18 mouse cellular contexts compared by ENCODE assay signal in the genomic region with DNA sequence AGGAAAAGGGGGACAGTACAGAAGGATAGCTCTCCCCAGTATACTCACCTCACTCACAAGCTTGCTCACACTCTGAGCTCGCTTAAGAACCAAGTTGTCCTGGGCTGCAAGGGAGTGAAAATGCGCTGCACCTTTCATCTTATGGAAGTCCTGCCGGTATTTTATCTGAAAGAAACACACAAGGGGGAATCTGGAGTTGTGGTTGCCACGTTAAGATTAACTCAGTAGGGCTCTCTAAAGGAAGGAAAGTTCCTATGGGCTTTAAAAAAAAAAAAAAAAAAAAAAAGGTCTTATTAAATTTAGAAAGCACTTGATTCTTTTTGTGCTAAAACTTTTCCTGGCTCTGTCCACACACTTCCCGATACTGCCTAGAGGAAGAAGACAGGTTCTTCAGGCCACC. TPM values are rescaled to one million over a fixed set of nuclear protein-coding genes. Genes with fewer than 3 reads are reported as not detected.
DNase-seq lines count a peak whose midpoint lies in the region; ATAC-seq and TF ChIP-seq lines count a peak whose summit lies in the region.
"Had no signal": no experiment of that assay in that cellular context is flagged by ENCODE, and none has a peak within 500 bp of the region (broad histone marks: within the 10 kb centered on the region; RNA-seq: fewer than 3 reads in every experiment).

No protein-coding gene starts in this region.

- DNase-seq in heart, adult 11 months = peak; percentile 8
- no peak for DNase-seq in heart, postnatal 14 days
- DNase-seq in heart, adult 9 months (ENCODE audit: low spot score in 2 of 2) = no peak
- peak; percentile 54 for DNase-seq in MEL (ENCODE audit: low read depth, low spot score)
- no peak for DNase-seq in heart, postnatal 0 days (ENCODE audit: low spot score)
- DNase-seq in MN1 (ENCODE audit: low spot score) = no peak
- DNase-seq: adrenal gland, adult 8-10 months; adrenal gland, postnatal 36 days; cerebellum, adult 2 months; forebrain, postnatal 0 days; gastrocnemius, postnatal 36 days; kidney, adult 11 months; kidney, adult 9 months had no signal

- peak; percentile 57 to 61; a peak in 3 of 4 replicates for TF ChIP-seq EP300 in MEL (IDR thresholded peaks at IDR 0.05; ENCODE audit: low read depth in 1 of 2, low read length in 2 of 2)
- no peak for TF ChIP-seq EP300 in heart, postnatal 0 days (IDR thresholded peaks at IDR 0.05; ENCODE audit: low read depth)

- no peak for TF ChIP-seq RAD21 in MEL (IDR thresholded peaks at IDR 0.05; ENCODE audit: low read depth, low read length)

- no peaks in the 10 kb centered on the region for H3K79me2 ChIP-seq in MEL (ENCODE audit: control insufficient read depth, insufficient read depth, low read length, poor library complexity)

- intact Hi-C loops in heart, postnatal 14 days (cut with DNase I) = no loop called here

- WGBS in heart, embryonic 12.5 days = 57% methylated on average over 5 of the region's 5 CpGs
- 41% methylated on average over 5 of the region's 5 CpGs for WGBS in heart, postnatal 0 days

- no peak for TF ChIP-seq POLR2A in MEL (IDR thresholded peaks at IDR 0.05; ENCODE audit: control insufficient read depth in 1 of 2, insufficient read depth in 1 of 2, low read depth in 1 of 2, low read length in 2 of 2, poor library complexity in 1 of 2)

- no peak overlapping the region for H3K9ac ChIP-seq in heart, embryonic 12.5 days
- H3K9ac ChIP-seq in MEL (ENCODE audit: control insufficient read depth, low read depth, low read length, poor library complexity, severe bottlenecking) = no peak overlapping the region
- H3K9ac ChIP-seq in heart, postnatal 0 days (replicated peaks; ENCODE audit: low read depth, low read length) = no peak overlapping the region
- H3K9ac ChIP-seq: forebrain, embryonic 13.5 days; forebrain, postnatal 0 days; hindbrain, embryonic 13.5 days had no signal

- no peak for ATAC-seq in heart, embryonic 12.5 days (ENCODE audit: insufficient number of reproducible peaks, low FRiP score)
- no peak for ATAC-seq in heart, postnatal 0 days (ENCODE audit: insufficient read depth, low read depth)
- ATAC-seq: forebrain, embryonic 13.5 days; forebrain, postnatal 0 days; hindbrain, postnatal 0 days had no signal

- no peaks in the 10 kb centered on the region for H3K27me3 ChIP-seq in heart, embryonic 12.5 days (replicated peaks)
- H3K27me3 ChIP-seq in MEL (ENCODE audit: control insufficient read depth in 1 of 2, insufficient read depth in 2 of 2, low read length in 2 of 2) = no peaks in the 10 kb centered on the region; a peak in 1 of 4 replicates
- H3K27me3 ChIP-seq in heart, postnatal 0 days (ENCODE audit: control insufficient read depth, insufficient read depth, low read length) = no peaks in the 10 kb centered on the region
- H3K27me3 ChIP-seq: forebrain, embryonic 13.5 days; hindbrain, embryonic 13.5 days had no signal

- H3K4me2 ChIP-seq in heart, embryonic 12.5 days = peak overlapping the region; percentile 8; the same call in 1 of the 2 replicates
- no peak overlapping the region for H3K4me2 ChIP-seq in heart, postnatal 0 days (ENCODE audit: low read depth, low read length)
- H3K4me2 ChIP-seq: forebrain, embryonic 13.5 days; hindbrain, embryonic 13.5 days had no signal

- peaks cover 25% of the 10 kb centered on the region for H3K36me3 ChIP-seq in heart, embryonic 12.5 days
- peaks cover 0 to 21% of the 10 kb centered on the region in 2 experiments; a peak in 2 of 4 replicates for H3K36me3 ChIP-seq in MEL (ENCODE audit: control insufficient read depth in 1 of 2, insufficient read depth in 2 of 2, low read length in 2 of 2)
- peaks cover 58% of the 10 kb centered on the region for H3K36me3 ChIP-seq in heart, postnatal 0 days (replicated peaks; ENCODE audit: control insufficient read depth, insufficient read depth, low read length)
- H3K36me3 ChIP-seq: embryonic facial prominence, embryonic 10.5 days; hindbrain, embryonic 13.5 days had no signal

- H3K9me3 ChIP-seq in heart, embryonic 12.5 days (replicated peaks) = 0 out of 2 replicates have a peak, but pooled peaks cover 5% of the 10 kb centered on the region
- H3K9me3 ChIP-seq in MEL (replicated peaks; ENCODE audit: insufficient read depth, low read length) = no peaks in the 10 kb centered on the region
- H3K9me3 ChIP-seq in heart, postnatal 0 days (replicated peaks; ENCODE audit: control insufficient read depth, low read length) = no peaks in the 10 kb centered on the region
- H3K9me3 ChIP-seq: embryonic facial prominence, embryonic 10.5 days; hindbrain, embryonic 13.5 days had no signal

- peak overlapping the region; percentile 84 for H3K27ac ChIP-seq in heart, embryonic 12.5 days (ENCODE audit: poor library complexity, severe bottlenecking)
- H3K27ac ChIP-seq in MEL (ENCODE audit: control insufficient read depth, low read depth, low read length) = no peak overlapping the region
- peak overlapping the region; percentile 81 for H3K27ac ChIP-seq in heart, postnatal 0 days (ENCODE audit: low read depth)
- H3K27ac ChIP-seq: embryonic facial prominence, embryonic 10.5 days; forebrain, embryonic 13.5 days; hindbrain, embryonic 13.5 days; hindbrain, postnatal 0 days had no signal

- no peak for TF ChIP-seq CTCF in MEL (IDR thresholded peaks at IDR 0.05 in 2 of 3, conservative IDR thresholded peaks at IDR 0.05 in 1 of 3; ENCODE audit: control insufficient read depth in 1 of 3, insufficient read depth in 1 of 3, low read depth in 2 of 3, low read length in 3 of 3, poor library complexity in 1 of 3, severe bottlenecking in 1 of 3)
- TF ChIP-seq CTCF in heart, postnatal 0 days (IDR thresholded peaks at IDR 0.05; ENCODE audit: low read depth) = no peak

- H3K4me1 ChIP-seq in heart, embryonic 12.5 days (replicated peaks) = peaks cover 22% of the 10 kb centered on the region
- H3K4me1 ChIP-seq in MEL (ENCODE audit: control insufficient read depth in 1 of 2, insufficient read depth in 2 of 2, low read length in 2 of 2) = peaks cover 7 to 29% of the 10 kb centered on the region in 2 experiments
- H3K4me1 ChIP-seq in heart, postnatal 0 days (ENCODE audit: control insufficient read depth, insufficient read depth) = peaks cover 4% of the 10 kb centered on the region; the same call in 1 of the 2 replicates
- H3K4me1 ChIP-seq: forebrain, embryonic 13.5 days; hindbrain, embryonic 13.5 days had no signal

- H3K4me3 ChIP-seq in heart, embryonic 12.5 days = no peak overlapping the region
- no peak overlapping the region for H3K4me3 ChIP-seq in MEL (ENCODE audit: control insufficient read depth in 1 of 2, insufficient read depth in 1 of 2, low read depth in 2 of 2, low read length in 2 of 2)
- H3K4me3 ChIP-seq in heart, postnatal 0 days (ENCODE audit: low read depth, low read length) = no peak overlapping the region
- H3K4me3 ChIP-seq: embryonic facial prominence, embryonic 10.5 days; forebrain, embryonic 13.5 days; hindbrain, embryonic 13.5 days had no signal

TF ChIP-seq in MEL, 35 proteins besides CTCF, POLR2A, EP300 and RAD21 (continues in another document):
- TF ChIP-seq TBP (IDR thresholded peaks at IDR 0.05; ENCODE audit: low read depth, low read length) (no peak), MAFK (IDR thresholded peaks at IDR 0.05; ENCODE audit: borderline replicate concordance, low read depth, low read length) (no peak), USF1 (IDR thresholded peaks at IDR 0.05; ENCODE audit: low read depth, low read length) (no peak), SIN3A (IDR thresholded peaks at IDR 0.05; ENCODE audit: low read length) (no peak), MYB (IDR thresholded peaks at IDR 0.05; ENCODE audit: low read depth, low read length) (no peak), SMC3 (IDR thresholded peaks at IDR 0.05; ENCODE audit: low read depth, low read length) (no peak), ZMIZ1 (IDR thresholded peaks at IDR 0.05; ENCODE audit: low read depth, low read length) (no peak), MEF2A (IDR thresholded peaks at IDR 0.05; ENCODE audit: extremely low read depth, insufficient replicate concordance, low read depth, low read length, poor library complexity, severe bottlenecking) (no peak), POLR2AphosphoS5 (IDR thresholded peaks at IDR 0.05; ENCODE audit: borderline replicate concordance, low read depth, low read length) (no peak), GATA1 (IDR thresholded peaks at IDR 0.05; ENCODE audit: low read depth, low read length) (0 out of 2 replicates have a peak, but pooled peaks have one; percentile 34), HCFC1 (IDR thresholded peaks at IDR 0.05; ENCODE audit: low read depth, low read length) (no peak), UBTF (IDR thresholded peaks at IDR 0.05; ENCODE audit: borderline replicate concordance, insufficient read depth, low read depth, low read length) (no peak), ZNF384 (IDR thresholded peaks at IDR 0.05; ENCODE audit: low read depth, low read length) (peak; percentile 87), TCF12 (IDR thresholded peaks at IDR 0.05; ENCODE audit: low read depth, low read length) (peak; percentile 77), RCOR1 (IDR thresholded peaks at IDR 0.05; ENCODE audit: low read depth, low read length) (peak; percentile 86), BHLHE40 (IDR thresholded peaks at IDR 0.05; ENCODE audit: borderline replicate concordance, low read depth, low read length) (no peak), TAL1 (IDR thresholded peaks at IDR 0.05; ENCODE audit: low read length) (peak; percentile 40; the same call in 1 of the 2 replicates), ZC3H11A (IDR thresholded peaks at IDR 0.05; ENCODE audit: low read depth, low read length) (no peak), CHD1 (IDR thresholded peaks at IDR 0.05; ENCODE audit: low read depth, low read length) (no peak), MYC (IDR thresholded peaks at IDR 0.05; ENCODE audit: low read depth, low read length) (no peak)

RNA-seq across cellular contexts. Expression of a gene that starts 11.8 kb away (rescaled TPM):
- 100 to 1,000 TPM; 219 to 250 TPM for total RNA-seq in heart, postnatal 14 days (2021)
- 23.2 and 26.3 TPM in 2 replicates for polyA plus RNA-seq in heart, embryonic 12.5 days (2016; fragmentation: Nextera tagmentation; extraction: Ambion mirVana)
- total RNA-seq in MEL (2012; rRNA removed) = 0.07 and 0.08 TPM in 2 replicates
- under 1 TPM in 1 of 2 experiments, not detected in 1; 0.11 TPM for polyA plus RNA-seq in MEL (2012; ENCODE audit: insufficient read depth in 1 of 2, insufficient read length in 2 of 2, low read depth in 1 of 2, low replicate concordance in 2 of 2, missing spikeins in 1 of 2)
- 163 and 207 TPM in 2 replicates for total RNA-seq in heart, postnatal 0 days (2014; rRNA removed; ENCODE audit: low replicate concordance)
- polyA plus RNA-seq in heart, postnatal 0 days (2015; fragmentation: Nextera tagmentation; extraction: Ambion mirVana) = 52.9 and 60.1 TPM in 2 replicates

RNA-seq across cellular contexts. Expression of a gene that starts 18.9 kb away (rescaled TPM):
- total RNA-seq in heart, postnatal 14 days (2021) = 10 to 100 TPM; 16.3 to 17.6 TPM
- polyA plus RNA-seq in heart, embryonic 12.5 days (2016; fragmentation: Nextera tagmentation; extraction: Ambion mirVana) = 31.6 and 33.9 TPM in 2 replicates
- total RNA-seq in MEL (2012; rRNA removed) = 53.9 and 70.4 TPM in 2 replicates
- polyA plus RNA-seq in MEL (2012; ENCODE audit: insufficient read depth in 1 of 2, insufficient read length in 2 of 2, low read depth in 1 of 2, low replicate concordance in 2 of 2, missing spikeins in 1 of 2) = 10 to 100 TPM in 1 of 2 experiments, not detected in 1; 69.4 TPM
- total RNA-seq in heart, postnatal 0 days (2014; rRNA removed; ENCODE audit: low replicate concordance) = 33.1 and 33.2 TPM in 2 replicates
- 22.5 and 27.0 TPM in 2 replicates for polyA plus RNA-seq in heart, postnatal 0 days (2015; fragmentation: Nextera tagmentation; extraction: Ambion mirVana)

Comparison
In these comparisons a context has a peak if more than half of its experiments do, and no peak if none do; other contexts are left out.
1. DNase-seq: peak in heart, adult 11 months (single experiment) and MEL (single experiment); none in heart, postnatal 14 days (0 of 2), heart, adult 9 months (0 of 2), heart, postnatal 0 days (single experiment) and MN1 (single experiment).
2. RNA of a gene that starts 11.8 kb away (total RNA-seq): 219 to 250 TPM in heart, postnatal 14 days and 163 to 207 TPM in heart, postnatal 0 days; 0.07 to 0.08 TPM in MEL; every median in the first group is over 100 times any median in the second.